Mouse (Mus musculus): ENCODE measurements around the gene Gm20503. TPM values are rescaled to one million over a fixed set of nuclear protein-coding genes. Genes with fewer than 3 reads are reported as not detected.

Gene Gm20503
- polyA plus RNA-seq, 1 experiment from 2014 or later = 16.8 TPM

DNA sequence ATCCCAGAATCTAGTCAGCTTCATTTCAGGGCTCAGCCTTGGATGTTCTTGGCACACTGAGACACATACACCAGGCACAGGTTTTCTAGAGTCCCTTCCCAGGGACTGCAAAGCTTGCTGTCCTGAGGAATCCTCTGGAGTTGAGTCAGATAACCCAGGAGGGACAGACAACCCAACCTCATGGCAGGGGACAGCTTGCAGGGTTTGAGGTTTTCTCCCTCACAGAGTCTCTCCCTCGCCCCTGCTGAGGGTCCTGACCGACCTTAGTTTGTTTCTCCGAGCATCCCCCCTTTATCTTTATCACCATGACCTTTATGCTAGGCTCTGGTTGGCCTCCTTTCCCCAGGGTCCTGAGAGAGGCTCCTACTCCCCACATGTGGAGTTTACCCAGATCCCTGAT, 34.5 kb downstream of the Gm20503 start:
- Histone ChIP-seq H3K27ac (no peak overlapping the region), H3K27me3 (no peaks in the 10 kb centered on the region), H3K4me2 (no peak overlapping the region), H3K36me3 (peaks cover 32% of the 10 kb centered on the region), H3K4me1 (replicated peaks) (peaks cover 9% of the 10 kb centered on the region; the same call in 1 of the 2 replicates), H3K4me3 (replicated peaks) (no peak overlapping the region), H3K9me3 (peaks cover 5% of the 10 kb centered on the region; the same call in 1 of the 2 replicates), H3K9ac (replicated peaks) (no peak overlapping the region)
- no peak for ATAC-seq (ENCODE audit: insufficient number of reproducible peaks, insufficient read depth, low FRiP score, low TSS enrichment, low read depth)
- WGBS = 97% methylated on average over 3 of the region's 3 CpGs

DNA sequence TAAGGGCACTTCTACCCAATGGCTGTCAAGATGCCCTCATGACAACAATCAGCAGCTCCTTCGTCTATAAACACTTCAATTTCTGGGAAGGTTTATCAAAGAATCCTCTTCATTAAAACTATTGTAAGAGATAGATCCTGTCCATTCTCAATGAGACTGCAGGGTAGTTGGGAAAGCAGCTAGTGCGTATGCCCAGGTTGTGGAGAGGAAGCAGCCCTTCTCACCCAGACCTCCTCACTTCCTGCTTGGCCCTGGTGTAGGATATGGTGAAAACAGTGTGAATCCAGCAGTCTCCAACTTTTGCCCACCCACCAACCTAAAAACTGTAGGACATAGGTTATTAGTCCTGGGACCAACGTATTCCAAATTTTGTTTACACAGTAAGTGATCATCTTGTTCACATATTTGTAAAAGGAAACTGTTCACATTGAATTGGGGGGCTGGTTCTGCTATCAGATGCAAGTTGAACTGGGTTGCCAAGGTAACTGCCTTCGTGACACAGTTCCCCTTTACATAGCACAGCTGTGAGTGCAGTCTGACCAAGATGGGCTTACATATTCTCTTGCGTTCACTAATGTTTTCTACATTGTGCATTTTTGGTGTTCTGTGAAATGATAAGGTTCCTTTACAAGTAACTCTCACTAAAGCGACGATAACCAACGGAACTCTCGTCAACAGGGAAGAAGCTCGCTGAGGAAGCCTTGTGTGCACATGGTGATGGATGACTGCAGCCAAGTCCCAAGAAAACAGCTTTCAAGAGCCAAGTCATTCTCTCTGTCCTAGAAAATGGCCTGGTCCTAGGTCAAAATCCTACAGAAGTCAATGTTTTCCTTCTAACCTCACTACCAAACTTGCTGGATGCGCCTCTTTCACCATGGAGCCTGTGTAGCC, 37.6 kb downstream of the Gm20503 start:
- no peaks in the 10 kb centered on the region for H3K27me3 ChIP-seq
- peaks cover 9% of the 10 kb centered on the region; the same call in 1 of the 2 replicates for H3K4me1 ChIP-seq (replicated peaks)
- no peaks in the 10 kb centered on the region for H3K9me3 ChIP-seq
- peaks cover 32% of the 10 kb centered on the region for H3K36me3 ChIP-seq
- ATAC-seq (ENCODE audit: insufficient number of reproducible peaks, insufficient read depth, low FRiP score, low TSS enrichment, low read depth) = no peak
- H3K9ac ChIP-seq (replicated peaks) = no peak overlapping the region
- H3K27ac ChIP-seq = no peak overlapping the region
- 88% methylated on average over 11 of the region's 11 CpGs for WGBS
- no peak overlapping the region for H3K4me3 ChIP-seq (replicated peaks)
- no peak overlapping the region for H3K4me2 ChIP-seq

DNA sequence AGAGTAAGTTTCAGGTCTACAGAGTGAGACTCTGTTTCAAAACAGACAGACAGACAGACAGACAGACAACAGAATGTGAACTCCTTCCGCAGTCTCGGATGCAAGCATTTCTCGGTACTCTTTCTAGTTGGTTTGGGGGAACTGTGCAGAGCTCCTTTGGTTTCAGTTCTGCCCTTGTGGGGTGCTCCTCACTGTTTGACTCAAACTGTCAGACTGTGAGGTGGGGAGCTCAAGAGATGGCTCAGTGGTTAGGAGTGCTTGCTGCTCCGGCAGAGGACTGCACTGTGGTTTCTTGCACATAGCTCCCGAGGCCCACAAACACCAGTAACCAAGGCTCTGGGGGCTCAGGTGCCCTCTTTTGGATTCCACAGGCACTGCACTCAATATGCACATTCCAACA, 40.1 kb downstream of the Gm20503 start:
- no peak for ATAC-seq (ENCODE audit: insufficient number of reproducible peaks, insufficient read depth, low FRiP score, low TSS enrichment, low read depth)
- 98% methylated on average over 5 of the region's 5 CpGs for WGBS

DNA sequence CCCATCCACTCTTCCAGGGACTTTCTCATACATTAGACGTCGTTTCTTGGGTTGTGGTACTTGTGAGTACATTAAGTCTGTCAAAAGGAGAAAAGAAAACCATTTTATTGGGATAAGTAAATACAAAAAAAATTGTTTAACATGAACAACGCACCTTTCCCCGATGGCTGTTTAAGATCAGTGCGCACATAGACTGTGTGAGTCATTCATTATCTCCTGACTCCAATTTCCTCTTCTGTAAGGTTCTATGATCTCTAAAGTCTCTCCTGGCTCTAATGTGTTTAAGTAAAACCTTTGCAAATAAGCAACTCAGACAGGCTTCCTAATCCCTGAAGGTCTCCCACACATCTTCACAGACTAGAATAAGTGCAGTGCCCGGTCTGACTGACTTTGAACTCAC, 40.9 kb downstream of the Gm20503 start:
- no peak for ATAC-seq (ENCODE audit: insufficient number of reproducible peaks, insufficient read depth, low FRiP score, low TSS enrichment, low read depth)
- Histone ChIP-seq H3K4me3 (replicated peaks) (no peak overlapping the region), H3K9me3 (0 out of 2 replicates have a peak, but pooled peaks cover 3% of the 10 kb centered on the region), H3K27me3 (no peaks in the 10 kb centered on the region), H3K36me3 (peaks cover 28% of the 10 kb centered on the region), H3K4me1 (replicated peaks) (no peaks in the 10 kb centered on the region), H3K9ac (replicated peaks) (no peak overlapping the region), H3K4me2 (no peak overlapping the region), H3K27ac (no peak overlapping the region)
- 90% methylated on average over 6 of the region's 6 CpGs for WGBS

More for the DNA sequence above, 40.1 kb downstream of the Gm20503 start:
- Histone ChIP-seq H3K27me3 (no peaks in the 10 kb centered on the region), H3K9me3 (no peaks in the 10 kb centered on the region), H3K4me2 (no peak overlapping the region), H3K4me3 (replicated peaks) (no peak overlapping the region), H3K9ac (replicated peaks) (no peak overlapping the region), H3K36me3 (peaks cover 32% of the 10 kb centered on the region), H3K27ac (no peak overlapping the region), H3K4me1 (replicated peaks) (no peaks in the 10 kb centered on the region)

DNA sequence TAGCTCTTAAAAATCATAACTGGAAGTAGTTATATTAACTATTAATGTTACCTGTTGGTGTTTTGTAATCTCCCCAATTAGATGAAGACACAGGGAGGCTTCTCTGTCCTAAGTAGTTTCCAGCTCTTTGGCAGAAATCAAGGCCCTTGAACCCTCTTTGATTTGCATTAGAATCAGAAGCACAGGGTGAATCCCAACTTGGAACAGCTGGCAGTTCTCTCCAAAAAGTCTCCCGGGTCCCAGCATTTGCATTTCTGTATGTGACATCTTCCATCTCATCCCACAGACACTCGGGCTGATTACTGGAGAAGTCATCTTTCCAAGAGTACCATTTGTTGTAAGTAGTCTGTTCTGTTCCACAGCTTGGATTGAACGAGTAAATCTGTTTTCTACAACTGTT, 44.2 kb downstream of the Gm20503 start:
- Histone ChIP-seq H3K36me3 (peaks cover under 1% of the 10 kb centered on the region; the same call in 1 of the 2 replicates), H3K27ac (no peak overlapping the region), H3K27me3 (no peaks in the 10 kb centered on the region), H3K4me2 (no peak overlapping the region), H3K4me1 (replicated peaks) (no peaks in the 10 kb centered on the region), H3K9me3 (0 out of 2 replicates have a peak, but pooled peaks cover 3% of the 10 kb centered on the region), H3K9ac (replicated peaks) (no peak overlapping the region), H3K4me3 (replicated peaks) (no peak overlapping the region)
- WGBS = 39% methylated on average over 3 of the region's 3 CpGs
- no peak for ATAC-seq (ENCODE audit: insufficient number of reproducible peaks, insufficient read depth, low FRiP score, low TSS enrichment, low read depth)

DNA sequence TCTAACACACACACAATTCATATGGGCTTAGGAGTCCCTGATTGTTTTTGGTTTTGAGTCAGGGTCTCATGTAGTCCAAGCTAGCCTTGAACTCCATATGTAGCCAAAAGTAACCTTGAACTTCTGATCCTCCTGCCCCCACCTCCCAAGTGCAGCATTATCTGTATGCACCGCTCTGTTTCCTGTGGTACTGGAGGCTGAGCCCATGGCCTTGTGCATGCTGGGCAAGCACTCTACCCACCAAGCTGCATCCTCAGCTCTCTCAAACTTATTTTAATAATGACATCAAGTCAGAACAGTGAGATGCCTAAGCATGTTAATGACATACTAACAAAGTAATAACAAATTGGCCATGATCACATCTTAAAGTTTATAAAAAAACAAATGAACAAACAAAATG, 48.1 kb downstream of the Gm20503 start:
- WGBS = 90% methylated on average over 1 of the region's 1 CpGs
- Histone ChIP-seq H3K4me1 (replicated peaks) (no peaks in the 10 kb centered on the region), H3K27ac (no peak overlapping the region), H3K9ac (replicated peaks) (no peak overlapping the region), H3K9me3 (0 out of 2 replicates have a peak, but pooled peaks cover 3% of the 10 kb centered on the region), H3K36me3 (no peaks in the 10 kb centered on the region), H3K4me3 (replicated peaks) (no peak overlapping the region), H3K4me2 (no peak overlapping the region), H3K27me3 (no peaks in the 10 kb centered on the region)
- ATAC-seq (ENCODE audit: insufficient number of reproducible peaks, insufficient read depth, low FRiP score, low TSS enrichment, low read depth) = no peak

DNA sequence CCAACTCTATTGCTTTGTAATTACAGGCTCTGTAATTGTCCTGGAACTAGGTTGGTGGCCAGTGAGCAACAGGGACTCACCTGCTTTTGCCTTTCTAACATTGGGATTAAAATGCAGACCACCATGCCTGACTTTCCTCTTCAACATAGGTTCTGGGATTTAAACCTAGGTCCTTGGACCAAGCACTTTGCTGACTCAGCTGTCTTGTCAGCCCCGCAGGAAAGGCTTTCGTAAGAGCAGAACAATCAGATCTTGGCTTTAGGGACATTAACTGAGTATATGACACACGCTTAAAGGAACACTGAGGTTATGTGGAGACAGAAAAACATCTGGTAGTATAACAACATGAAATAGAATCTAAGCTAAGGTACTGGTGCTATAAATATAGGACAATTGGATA, 54.9 kb downstream of the Gm20503 start:
- no peak for ATAC-seq (ENCODE audit: insufficient number of reproducible peaks, insufficient read depth, low FRiP score, low TSS enrichment, low read depth)
- Histone ChIP-seq H3K9me3 (no peaks in the 10 kb centered on the region), H3K4me1 (replicated peaks) (no peaks in the 10 kb centered on the region), H3K36me3 (no peaks in the 10 kb centered on the region), H3K27me3 (no peaks in the 10 kb centered on the region), H3K4me3 (replicated peaks) (no peak overlapping the region), H3K4me2 (no peak overlapping the region), H3K27ac (no peak overlapping the region), H3K9ac (replicated peaks) (no peak overlapping the region)
- 88% methylated on average over 3 of the region's 3 CpGs for WGBS

DNA sequence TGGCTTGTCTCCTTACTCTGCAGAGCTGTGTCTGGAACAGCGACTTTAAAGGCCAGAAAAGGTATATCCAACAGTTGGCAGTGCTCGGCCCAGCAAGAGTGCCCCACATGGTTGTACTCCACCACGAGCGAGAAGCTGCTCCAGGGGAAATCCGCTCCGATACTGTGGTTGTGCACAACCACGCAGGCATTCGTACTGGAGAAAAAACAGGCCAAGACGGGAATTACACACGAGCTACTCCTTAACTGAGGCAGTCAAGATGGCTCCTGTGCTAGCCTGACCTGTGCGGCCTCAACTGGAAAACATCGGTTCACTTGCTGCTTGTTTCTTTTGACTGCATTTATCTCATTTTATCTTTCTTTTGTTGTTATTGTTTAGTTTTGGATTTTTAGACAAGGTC, 59.5 kb downstream of the Gm20503 start:
- ATAC-seq (ENCODE audit: insufficient number of reproducible peaks, insufficient read depth, low FRiP score, low TSS enrichment, low read depth) = no peak
- H3K4me1 ChIP-seq (replicated peaks) = no peaks in the 10 kb centered on the region
- H3K9ac ChIP-seq (replicated peaks) = no peak overlapping the region
- 76% methylated on average over 12 of the region's 12 CpGs for WGBS
- no peak overlapping the region for H3K4me2 ChIP-seq
- H3K9me3 ChIP-seq = no peaks in the 10 kb centered on the region
- H3K27ac ChIP-seq = no peak overlapping the region
- H3K36me3 ChIP-seq = no peaks in the 10 kb centered on the region
- H3K4me3 ChIP-seq (replicated peaks) = no peak overlapping the region
- no peaks in the 10 kb centered on the region for H3K27me3 ChIP-seq

DNA sequence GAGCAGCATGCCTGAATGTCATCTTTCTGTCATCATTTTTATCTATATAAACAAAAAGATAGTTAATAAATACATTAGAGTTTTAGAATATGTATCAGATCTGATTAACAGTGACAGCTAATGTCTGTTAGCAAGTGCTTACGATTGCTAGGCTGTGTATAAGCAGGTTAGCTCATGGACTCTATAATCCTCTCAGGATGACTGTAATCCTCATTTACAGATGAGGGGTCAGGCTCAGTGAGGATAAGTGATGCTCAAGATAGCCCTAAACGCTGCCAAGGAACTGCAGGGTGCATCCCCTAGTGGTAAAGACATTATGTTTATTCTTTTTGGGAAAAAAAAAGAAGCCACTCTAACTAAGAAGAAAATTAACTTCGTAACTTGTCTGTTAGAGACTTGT, 66.3 kb downstream of the Gm20503 start:
- Histone ChIP-seq H3K27ac (no peak overlapping the region), H3K27me3 (no peaks in the 10 kb centered on the region), H3K4me1 (replicated peaks) (no peaks in the 10 kb centered on the region), H3K4me2 (no peak overlapping the region), H3K36me3 (no peaks in the 10 kb centered on the region), H3K4me3 (replicated peaks) (no peak overlapping the region), H3K9me3 (no peaks in the 10 kb centered on the region), H3K9ac (replicated peaks) (no peak overlapping the region)
- ATAC-seq (ENCODE audit: insufficient number of reproducible peaks, insufficient read depth, low FRiP score, low TSS enrichment, low read depth) = no peak
- WGBS = 55% methylated on average over 3 of the region's 3 CpGs

DNA sequence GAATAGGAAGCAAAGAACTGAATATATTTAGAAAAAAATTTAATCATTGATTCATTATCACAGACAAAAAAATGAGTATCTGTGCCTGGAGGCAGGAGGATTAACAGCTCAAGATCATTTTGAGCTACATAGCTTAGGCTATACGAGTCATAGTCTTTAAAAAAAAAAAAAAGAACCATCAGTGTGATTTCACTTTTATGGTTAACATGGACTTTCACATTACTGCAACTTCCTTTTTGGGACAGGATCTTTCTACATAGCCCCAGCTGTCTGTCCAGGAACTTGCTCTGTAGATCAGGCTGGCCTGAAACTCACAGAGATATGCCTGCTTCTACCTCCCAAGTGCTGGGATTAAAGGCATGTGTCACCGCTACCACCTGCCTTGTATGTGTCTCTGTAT, 80.4 kb downstream of the Gm20503 start:
- WGBS = 82% methylated on average over 2 of the region's 2 CpGs
- Histone ChIP-seq H3K9me3 (no peaks in the 10 kb centered on the region), H3K27ac (no peak overlapping the region), H3K4me1 (replicated peaks) (no peaks in the 10 kb centered on the region), H3K36me3 (no peaks in the 10 kb centered on the region), H3K9ac (replicated peaks) (no peak overlapping the region), H3K4me2 (no peak overlapping the region), H3K4me3 (replicated peaks) (no peak overlapping the region), H3K27me3 (no peaks in the 10 kb centered on the region)
- ATAC-seq (ENCODE audit: insufficient number of reproducible peaks, insufficient read depth, low FRiP score, low TSS enrichment, low read depth) = no peak

DNA sequence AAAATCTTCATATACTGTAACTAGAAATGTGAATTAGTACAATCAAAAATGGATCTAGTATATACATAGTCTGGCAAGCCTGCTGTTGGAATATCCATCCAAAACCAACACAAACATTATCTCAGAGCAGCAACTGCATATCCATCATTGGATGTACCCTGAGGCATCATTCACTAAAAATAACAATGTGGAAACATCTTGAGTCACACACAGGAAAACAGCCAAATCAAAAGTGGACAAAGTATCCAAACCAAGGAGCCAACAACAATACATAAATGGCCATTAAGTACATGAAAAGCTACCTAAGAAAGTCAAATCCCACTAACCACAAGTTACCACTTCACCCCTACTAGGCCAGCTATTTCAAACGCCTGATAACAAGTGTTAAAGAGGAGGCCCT, 86.4 kb downstream of the Gm20503 start:
- no peak overlapping the region for H3K9ac ChIP-seq (replicated peaks)
- no peak overlapping the region for H3K4me2 ChIP-seq
- H3K36me3 ChIP-seq = no peaks in the 10 kb centered on the region
- H3K27me3 ChIP-seq = no peaks in the 10 kb centered on the region
- no peaks in the 10 kb centered on the region for H3K9me3 ChIP-seq
- ATAC-seq (ENCODE audit: insufficient number of reproducible peaks, insufficient read depth, low FRiP score, low TSS enrichment, low read depth) = no peak
- no peaks in the 10 kb centered on the region for H3K4me1 ChIP-seq (replicated peaks)
- WGBS = 33% methylated on average over 1 of the region's 1 CpGs
- H3K4me3 ChIP-seq (replicated peaks) = no peak overlapping the region
- H3K27ac ChIP-seq = no peak overlapping the region
